Mouse (Mus musculus): Measurements from ENCODE around the gene Tenm4.

DNA sequence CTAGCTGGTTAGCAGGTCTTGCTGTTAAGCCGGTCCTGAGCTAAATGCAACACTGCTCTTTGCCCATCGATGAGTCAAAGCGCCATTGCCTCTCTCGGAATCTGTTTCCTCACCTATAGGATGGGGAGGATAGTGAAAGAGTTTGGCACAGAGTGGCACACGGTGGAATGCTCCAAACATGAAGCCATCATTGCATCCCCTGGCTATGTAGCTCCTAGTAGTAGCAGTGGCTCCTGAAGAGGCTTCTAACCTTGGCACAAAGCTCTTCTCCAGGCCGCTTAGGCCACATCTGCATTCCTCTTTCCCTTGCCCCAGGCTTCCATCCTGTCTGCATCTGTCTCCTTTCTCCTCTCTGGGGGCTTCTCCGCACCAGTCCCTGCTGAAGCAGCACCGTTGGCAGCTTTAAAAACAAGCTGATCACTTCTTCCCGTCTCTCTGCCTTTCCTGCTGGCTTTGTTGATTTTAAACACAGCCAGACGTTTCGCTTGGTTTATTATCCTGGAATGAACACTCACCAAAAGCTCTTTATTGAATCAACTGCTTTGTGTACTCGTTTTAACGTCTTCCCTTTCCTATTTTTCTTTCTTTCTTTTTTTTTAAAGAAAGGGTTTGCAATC lies 626.8 kb downstream of the Tenm4 start:
- no peak for TF ChIP-seq NRF1 (IDR thresholded peaks at IDR 0.05; ENCODE audit: insufficient read depth, low read depth, low read length, poor library complexity, severe bottlenecking)
- TF ChIP-seq MYC (IDR thresholded peaks at IDR 0.05; ENCODE audit: low read depth, low read length): no peak
- no peak for TF ChIP-seq POLR2A (IDR thresholded peaks at IDR 0.05; ENCODE audit: control insufficient read depth in 1 of 2, insufficient read depth in 1 of 2, low read depth in 1 of 2, low read length in 2 of 2, poor library complexity in 1 of 2)
- TF ChIP-seq ZC3H11A (IDR thresholded peaks at IDR 0.05; ENCODE audit: low read depth, low read length): no peak
- TF ChIP-seq E2F4 (IDR thresholded peaks at IDR 0.05; ENCODE audit: borderline replicate concordance, low read depth, low read length): no peak
- no peak for TF ChIP-seq POLR2AphosphoS2 (IDR thresholded peaks at IDR 0.05; ENCODE audit: low read length)
- no peak for TF ChIP-seq MEF2A (IDR thresholded peaks at IDR 0.05; ENCODE audit: extremely low read depth, insufficient replicate concordance, low read depth, low read length, poor library complexity, severe bottlenecking)
